13 mouse cellular contexts compared by ENCODE assay signal in genomic region chr10:80169651-80170050, GRCm38 (mm10). TPM values are rescaled to one million over a fixed set of nuclear protein-coding genes. Genes with fewer than 3 reads are reported as not detected.
DNase-seq lines count a peak whose midpoint lies in the region; ATAC-seq lines count a peak whose summit lies in the region.
"Had no signal": no experiment of that assay in that cellular context is flagged by ENCODE, and none has a peak within 500 bp of the region (broad histone marks: within the 10 kb centered on the region; RNA-seq: fewer than 3 reads in every experiment).

No protein-coding gene starts in this region.

- no peaks in the 10 kb centered on the region for H3K9me3 ChIP-seq in forebrain, embryonic 13.5 days (replicated peaks)
- no peaks in the 10 kb centered on the region for H3K9me3 ChIP-seq in forebrain, embryonic 16.5 days (ENCODE audit: control insufficient read depth, low read length)
- no peaks in the 10 kb centered on the region; the same call in 1 of the 2 replicates for H3K9me3 ChIP-seq in liver, embryonic 12.5 days (replicated peaks)
- no peaks in the 10 kb centered on the region for H3K9me3 ChIP-seq in midbrain, embryonic 14.5 days (ENCODE audit: control insufficient read depth, low read length)
- H3K9me3 ChIP-seq: limb, embryonic 12.5 days had no signal

- no peaks in the 10 kb centered on the region for H3K27me3 ChIP-seq in forebrain, embryonic 13.5 days
- H3K27me3 ChIP-seq in forebrain, embryonic 16.5 days (replicated peaks; ENCODE audit: control insufficient read depth, insufficient read depth, low read length): no peaks in the 10 kb centered on the region
- H3K27me3 ChIP-seq in liver, embryonic 12.5 days (replicated peaks): no peaks in the 10 kb centered on the region
- no peaks in the 10 kb centered on the region for H3K27me3 ChIP-seq in midbrain, embryonic 14.5 days (ENCODE audit: control insufficient read depth, insufficient read depth, low read length)
- H3K27me3 ChIP-seq: limb, embryonic 12.5 days; Patski had no signal

- H3K4me1 ChIP-seq in forebrain, embryonic 13.5 days: peaks cover 64% of the 10 kb centered on the region
- peaks cover 63% of the 10 kb centered on the region for H3K4me1 ChIP-seq in forebrain, embryonic 16.5 days (replicated peaks; ENCODE audit: control insufficient read depth, insufficient read depth, low read length)
- peaks cover 70% of the 10 kb centered on the region for H3K4me1 ChIP-seq in liver, embryonic 12.5 days
- H3K4me1 ChIP-seq in midbrain, embryonic 14.5 days (ENCODE audit: control insufficient read depth, insufficient read depth, low read length): peaks cover 24% of the 10 kb centered on the region

- H3K9ac ChIP-seq in forebrain, embryonic 13.5 days: peak overlapping the region; percentile 14; the same call in 1 of the 2 replicates
- no peak overlapping the region; the same call in 1 of the 2 replicates for H3K9ac ChIP-seq in forebrain, embryonic 16.5 days (replicated peaks; ENCODE audit: low read depth, low read length)
- H3K9ac ChIP-seq in liver, embryonic 12.5 days: no peak overlapping the region
- no peak overlapping the region for H3K9ac ChIP-seq in midbrain, embryonic 14.5 days (replicated peaks; ENCODE audit: low read length)

- no peak overlapping the region for H3K27ac ChIP-seq in forebrain, embryonic 13.5 days
- no peak overlapping the region for H3K27ac ChIP-seq in forebrain, embryonic 16.5 days (ENCODE audit: low read length)
- H3K27ac ChIP-seq in liver, embryonic 12.5 days: no peak overlapping the region
- H3K27ac ChIP-seq in midbrain, embryonic 14.5 days (replicated peaks; ENCODE audit: low read depth, low read length): 0 out of 2 replicates have a peak overlapping the region, but pooled peaks have one; percentile 3
- H3K27ac ChIP-seq: limb, embryonic 12.5 days; macrophage had no signal

- no peak overlapping the region for H3K4me3 ChIP-seq in forebrain, embryonic 13.5 days
- H3K4me3 ChIP-seq in forebrain, embryonic 16.5 days (replicated peaks; ENCODE audit: low read length): no peak overlapping the region
- no peak overlapping the region for H3K4me3 ChIP-seq in liver, embryonic 12.5 days
- H3K4me3 ChIP-seq in midbrain, embryonic 14.5 days (replicated peaks; ENCODE audit: low read depth, low read length): no peak overlapping the region

- peak overlapping the region; percentile 79 for H3K4me2 ChIP-seq in forebrain, embryonic 13.5 days
- no peak overlapping the region for H3K4me2 ChIP-seq in forebrain, embryonic 16.5 days (ENCODE audit: low read length)
- peak overlapping the region; percentile 88; the same call in 1 of the 2 replicates for H3K4me2 ChIP-seq in liver, embryonic 12.5 days
- H3K4me2 ChIP-seq in midbrain, embryonic 14.5 days (ENCODE audit: low read length): no peak overlapping the region

- WGBS in forebrain, embryonic 13.5 days: 91% methylated on average over 7 of the region's 7 CpGs
- 93% methylated on average over 7 of the region's 7 CpGs for whole genome bisulfite sequencing in forebrain, embryonic 16.5 days
- 93% methylated on average over 7 of the region's 7 CpGs for WGBS in liver, embryonic 12.5 days (ENCODE audit: insufficient replicate concordance)
- WGBS in midbrain, embryonic 14.5 days: 94% methylated on average over 7 of the region's 7 CpGs

- peaks cover 33% of the 10 kb centered on the region for H3K36me3 ChIP-seq in forebrain, embryonic 13.5 days (ENCODE audit: poor library complexity, severe bottlenecking)
- peaks cover 18% of the 10 kb centered on the region for H3K36me3 ChIP-seq in forebrain, embryonic 16.5 days (ENCODE audit: control insufficient read depth, insufficient read depth)
- H3K36me3 ChIP-seq in liver, embryonic 12.5 days: peaks cover 31% of the 10 kb centered on the region
- H3K36me3 ChIP-seq in midbrain, embryonic 14.5 days (ENCODE audit: control insufficient read depth, insufficient read depth, low read length): peaks cover 32% of the 10 kb centered on the region

- DNase-seq in liver: no peak
- DNase-seq in brain, adult 2 months (ENCODE audit: low read depth, low spot score): peak; percentile 29
- DNase-seq in midbrain, embryonic 14.5 days: no peak
- DNase-seq in urinary bladder, postnatal 25 days (ENCODE audit: low spot score): no peak
- no peak for DNase-seq in left cerebral cortex, adult 18-20 months (ENCODE audit: low spot score in 2 of 2)
- DNase-seq: gastrocnemius, postnatal 10 days; heart, postnatal 14 days had no signal

- ATAC-seq in forebrain, embryonic 13.5 days: no peak
- ATAC-seq in forebrain, embryonic 16.5 days: no peak
- ATAC-seq in liver, embryonic 12.5 days: no peak
- no peak for ATAC-seq in midbrain, embryonic 14.5 days (ENCODE audit: low FRiP score, low TSS enrichment)
- ATAC-seq: Patski had no signal

RNA-seq across cellular contexts. Expression of gene 1600002K03Rik, which starts 3.1 kb away (rescaled TPM):
- 12.2 and 12.6 TPM in 2 replicates for polyA plus RNA-seq in forebrain, embryonic 13.5 days (2015; fragmentation: Nextera tagmentation; extraction: Ambion mirVana)
- polyA plus RNA-seq in forebrain, embryonic 16.5 days (2015; fragmentation: Nextera tagmentation; extraction: Ambion mirVana): 8.5 and 10.6 TPM in 2 replicates
- 14.0 and 16.4 TPM in 2 replicates for polyA plus RNA-seq in liver, embryonic 12.5 days (2016; fragmentation: Nextera tagmentation; extraction: Ambion mirVana)
- polyA plus RNA-seq in midbrain, embryonic 14.5 days (2014; fragmentation: Nextera tagmentation; extraction: Ambion mirVana): 5.7 and 9.9 TPM in 2 replicates
- total RNA-seq in left cerebral cortex, adult 18-20 months (2021): 1 to 10 TPM; 6.8 to 7.0 TPM

RNA-seq across cellular contexts. Expression of gene Cirbp, which starts 3.9 kb away (rescaled TPM):
- polyA plus RNA-seq in forebrain, embryonic 13.5 days (2015; fragmentation: Nextera tagmentation; extraction: Ambion mirVana): 274 and 308 TPM in 2 replicates
- 318 and 335 TPM in 2 replicates for polyA plus RNA-seq in forebrain, embryonic 16.5 days (2015; fragmentation: Nextera tagmentation; extraction: Ambion mirVana)
- 22.1 and 27.3 TPM in 2 replicates for polyA plus RNA-seq in liver, embryonic 12.5 days (2016; fragmentation: Nextera tagmentation; extraction: Ambion mirVana)
- 295 and 421 TPM in 2 replicates for polyA plus RNA-seq in midbrain, embryonic 14.5 days (2014; fragmentation: Nextera tagmentation; extraction: Ambion mirVana)
- 10 to 100 TPM; 89.7 to 94.6 TPM for total RNA-seq in left cerebral cortex, adult 18-20 months (2021)

RNA-seq across cellular contexts. Expression of gene Efna2, which starts 9.6 kb away (rescaled TPM):
- 17.7 and 19.5 TPM in 2 replicates for polyA plus RNA-seq in forebrain, embryonic 13.5 days (2015; fragmentation: Nextera tagmentation; extraction: Ambion mirVana)
- 24.8 and 25.4 TPM in 2 replicates for polyA plus RNA-seq in forebrain, embryonic 16.5 days (2015; fragmentation: Nextera tagmentation; extraction: Ambion mirVana)
- 3.1 and 3.4 TPM in 2 replicates for polyA plus RNA-seq in liver, embryonic 12.5 days (2016; fragmentation: Nextera tagmentation; extraction: Ambion mirVana)
- polyA plus RNA-seq in midbrain, embryonic 14.5 days (2014; fragmentation: Nextera tagmentation; extraction: Ambion mirVana): 41.9 and 50.1 TPM in 2 replicates
- total RNA-seq in left cerebral cortex, adult 18-20 months (2021): 1 to 10 TPM; 7.0 to 8.2 TPM

RNA-seq across cellular contexts. Expression of gene Midn, which starts 21.6 kb away (rescaled TPM):
- 35.1 and 37.9 TPM in 2 replicates for polyA plus RNA-seq in forebrain, embryonic 13.5 days (2015; fragmentation: Nextera tagmentation; extraction: Ambion mirVana)
- 26.5 and 30.9 TPM in 2 replicates for polyA plus RNA-seq in forebrain, embryonic 16.5 days (2015; fragmentation: Nextera tagmentation; extraction: Ambion mirVana)
- polyA plus RNA-seq in liver, embryonic 12.5 days (2016; fragmentation: Nextera tagmentation; extraction: Ambion mirVana): 5.7 and 6.3 TPM in 2 replicates
- 62.6 and 65.6 TPM in 2 replicates for polyA plus RNA-seq in midbrain, embryonic 14.5 days (2014; fragmentation: Nextera tagmentation; extraction: Ambion mirVana)
- total RNA-seq in left cerebral cortex, adult 18-20 months (2021): 100 to 1,000 TPM; 105 TPM

RNA-seq across cellular contexts. Expression of gene Cbarp, which starts 29.0 kb away (rescaled TPM):
- polyA plus RNA-seq in forebrain, embryonic 13.5 days (2015; fragmentation: Nextera tagmentation; extraction: Ambion mirVana): 21.2 and 26.8 TPM in 2 replicates
- polyA plus RNA-seq in forebrain, embryonic 16.5 days (2015; fragmentation: Nextera tagmentation; extraction: Ambion mirVana): 33.0 and 44.5 TPM in 2 replicates
- 0.94 and 0.96 TPM in 2 replicates for polyA plus RNA-seq in liver, embryonic 12.5 days (2016; fragmentation: Nextera tagmentation; extraction: Ambion mirVana)
- 78.9 and 101 TPM in 2 replicates for polyA plus RNA-seq in midbrain, embryonic 14.5 days (2014; fragmentation: Nextera tagmentation; extraction: Ambion mirVana)
- 100 to 1,000 TPM; 418 to 437 TPM for total RNA-seq in left cerebral cortex, adult 18-20 months (2021)

Comparison
In these comparisons a context has a peak if more than half of its experiments do, and no peak if none do; other contexts are left out.
1. H3K4me2 ChIP-seq: peak in forebrain, embryonic 13.5 days (single experiment) and liver, embryonic 12.5 days (single experiment); none in forebrain, embryonic 16.5 days (single experiment) and midbrain, embryonic 14.5 days (single experiment).